Mouse (Mus musculus): ENCODE results near the gene Ctf2.

GRCm38 (mm10) chr7:127768346-127768996 is 36.5 kb upstream of the Ctf2 start:
- TF ChIP-seq CTCF (conservative IDR thresholded peaks at IDR 0.05; ENCODE audit: insufficient read depth, insufficient read length, low read depth, low read length): peak; percentile 25; the same call in 1 of the 2 replicates
- no peak for TF ChIP-seq POLR2A (IDR thresholded peaks at IDR 0.05; ENCODE audit: low read depth, low read length)

Measured in kidney, adult 2 months (tissue).